Mouse (Mus musculus) cerebellum, postnatal 14 days (tissue): ENCODE measurements around the gene Nudt21.
A peak's percentile ranks its signal among the peaks of the same experiment; 100 is the strongest.

Experiments
- DNase-seq, 2 experiments: peaks; one replicate each; pipeline ENCODE4 v3.0.0; 2021; ENCODE audit warnings: mixed read lengths in 2 of 2

The Nudt21 gene

DNA sequence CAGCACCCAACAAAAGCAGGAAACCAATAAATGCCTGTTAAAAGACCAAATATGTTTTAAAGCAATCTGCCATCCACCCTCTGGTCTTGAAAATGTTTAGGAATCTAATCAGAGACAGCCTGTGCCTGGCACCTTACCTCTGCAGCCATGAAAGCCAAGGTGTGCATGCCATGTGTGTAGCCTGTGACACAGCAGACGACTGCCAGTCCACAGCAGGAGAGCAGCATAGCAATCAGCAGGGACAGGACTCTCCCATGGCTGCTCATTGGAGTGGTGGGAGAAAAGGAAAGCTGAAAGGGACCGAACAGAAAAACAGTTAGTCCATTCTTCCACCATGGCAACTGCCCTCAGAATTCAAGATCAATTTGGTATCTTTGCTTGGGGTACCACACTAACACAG is 37.9 kb downstream of the Nudt21 start:
- peak; percentile 28 to 51 for DNase-seq

DNA sequence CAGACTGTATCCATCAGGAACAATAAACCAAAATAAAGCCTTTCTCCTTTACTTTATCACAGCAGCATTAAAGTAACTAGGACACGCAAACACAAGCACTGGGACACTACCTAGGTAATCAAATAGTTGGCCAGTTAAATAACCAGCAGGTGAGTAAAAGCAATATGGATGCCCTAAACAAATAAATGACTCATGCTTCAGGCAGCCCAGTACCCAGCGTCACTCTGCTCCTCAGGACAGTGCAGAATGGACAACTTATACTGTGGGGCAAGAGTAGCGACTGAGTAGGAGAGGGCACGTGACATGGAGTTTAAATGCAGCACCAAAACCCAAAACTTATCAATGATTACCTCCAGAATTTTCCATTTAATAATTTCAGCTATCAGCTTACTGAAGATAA is 47.1 kb downstream of the Nudt21 start:
- no peak for DNase-seq

DNA sequence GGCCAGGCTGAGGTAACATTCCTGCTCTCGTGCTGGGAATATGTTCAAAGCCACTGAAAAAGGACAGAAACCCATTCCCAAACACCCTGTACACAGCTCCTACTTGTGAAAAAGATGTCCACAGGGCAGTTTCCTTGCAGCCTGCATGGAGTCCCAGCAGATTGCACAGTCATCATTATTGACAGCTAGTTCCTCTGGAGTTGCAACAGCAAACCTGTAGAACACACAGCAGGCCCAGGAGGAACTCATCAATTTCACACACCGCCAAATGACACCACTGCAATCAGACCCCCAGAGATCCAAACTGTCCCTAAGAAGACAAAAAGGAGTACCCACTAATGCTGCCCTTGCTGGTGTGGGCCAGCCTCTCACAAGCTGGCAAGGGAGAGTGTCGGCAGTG is 52.1 kb downstream of the Nudt21 start:
- no peak for DNase-seq

DNA sequence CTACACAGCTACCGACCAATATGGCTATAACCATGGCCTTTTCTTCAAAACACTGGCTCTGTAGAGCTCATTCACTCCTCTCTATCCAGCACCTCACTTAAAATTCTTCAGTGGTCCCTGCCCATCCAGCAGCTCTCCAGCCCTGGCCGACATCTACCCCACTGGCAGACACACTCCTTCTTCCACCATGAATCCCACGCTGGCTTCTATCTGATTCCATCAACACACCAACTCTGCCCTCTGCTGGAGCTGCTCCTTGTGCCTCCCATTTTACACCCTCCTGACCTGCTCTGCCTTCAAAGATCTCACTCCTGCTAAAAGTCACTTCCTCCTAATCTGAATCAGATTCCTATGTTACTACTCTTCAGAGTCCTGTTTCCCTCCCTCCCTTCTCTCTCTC is 53.0 kb downstream of the Nudt21 start:
- DNase-seq, result peak; percentile 56 to 58

DNA sequence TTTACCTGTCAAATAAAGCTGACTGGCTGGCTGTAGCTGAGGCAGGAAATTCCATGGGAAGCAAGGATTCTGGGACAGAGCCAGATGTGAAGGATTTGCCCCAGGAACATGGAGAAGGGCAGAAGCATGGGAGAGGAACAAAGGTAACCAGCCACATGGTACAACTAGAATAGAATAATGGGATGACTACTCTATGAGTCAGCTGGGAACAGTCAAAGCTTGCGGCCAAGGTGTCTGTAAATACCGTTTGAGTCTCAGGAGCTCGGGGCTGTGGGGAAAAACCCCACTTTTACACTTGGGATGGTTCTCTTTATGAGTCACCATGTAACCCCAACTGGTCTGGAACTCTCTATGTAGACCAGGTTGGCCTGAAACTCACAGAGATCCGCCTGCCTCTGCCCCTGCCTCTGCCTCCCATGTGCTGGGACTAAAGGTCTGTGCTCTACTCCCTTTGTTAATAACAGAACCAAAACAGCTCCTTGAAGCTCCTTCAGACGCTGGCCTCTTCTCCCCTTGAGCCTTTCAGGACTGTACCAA is 55.1 kb downstream of the Nudt21 start:
- no peak for DNase-seq

DNA sequence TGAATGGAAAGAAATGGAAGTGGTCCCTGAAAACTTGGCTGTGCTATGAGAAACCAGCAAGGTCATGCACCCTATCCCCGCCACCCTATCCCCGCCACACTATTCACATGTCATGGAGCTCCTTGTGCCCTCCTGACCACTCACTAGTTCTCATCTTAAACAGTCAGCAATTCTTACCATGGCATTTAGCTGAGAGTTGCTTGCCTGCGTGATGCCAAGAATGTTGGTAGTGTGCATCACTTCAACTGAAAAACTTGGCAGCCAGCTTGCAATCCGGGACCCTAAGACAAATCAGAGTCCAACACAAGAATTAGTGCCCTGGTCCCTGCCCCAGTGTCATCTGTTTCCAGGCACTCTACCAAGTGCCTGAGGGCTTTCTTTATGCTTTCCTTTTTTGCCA is 56.7 kb downstream of the Nudt21 start:
- DNase-seq, result no peak

DNA sequence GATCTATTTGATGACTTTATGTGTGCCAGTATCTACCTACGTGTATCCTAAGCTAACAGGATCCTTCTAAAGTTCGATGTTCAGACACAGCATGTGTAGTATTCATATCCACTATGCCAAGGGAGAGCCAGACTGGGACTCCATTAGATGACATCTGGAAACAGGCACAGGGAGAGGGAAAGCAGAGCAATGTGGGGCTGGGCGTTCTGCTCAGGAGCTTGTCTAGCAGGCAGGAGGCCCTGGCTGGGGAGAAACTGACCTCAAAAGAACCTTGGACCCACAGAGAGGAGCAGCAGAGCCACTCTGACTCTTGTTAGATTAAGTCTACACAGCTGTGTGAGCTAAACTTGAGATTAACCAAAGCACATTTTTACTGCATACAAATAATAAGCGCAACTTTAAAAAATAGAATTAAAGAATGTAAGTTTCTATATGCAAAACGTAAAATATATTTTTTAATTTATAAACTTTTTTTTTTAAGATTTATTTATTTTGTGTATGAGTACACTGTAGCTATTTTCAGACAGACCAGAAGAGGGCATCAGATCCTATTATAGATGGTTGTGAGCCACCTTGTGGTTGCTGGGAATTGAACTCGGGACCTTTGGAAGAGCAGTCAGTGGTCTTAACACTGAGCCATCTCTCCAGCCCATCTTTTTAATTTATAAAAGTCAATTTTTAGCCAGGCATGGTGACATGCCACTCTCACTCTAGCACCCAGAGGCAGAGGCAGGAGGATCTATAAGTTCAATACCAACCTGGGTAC is 60.2 kb downstream of the Nudt21 start:
- DNase-seq, result peak in 1 of 2 experiments; percentile 1

DNA sequence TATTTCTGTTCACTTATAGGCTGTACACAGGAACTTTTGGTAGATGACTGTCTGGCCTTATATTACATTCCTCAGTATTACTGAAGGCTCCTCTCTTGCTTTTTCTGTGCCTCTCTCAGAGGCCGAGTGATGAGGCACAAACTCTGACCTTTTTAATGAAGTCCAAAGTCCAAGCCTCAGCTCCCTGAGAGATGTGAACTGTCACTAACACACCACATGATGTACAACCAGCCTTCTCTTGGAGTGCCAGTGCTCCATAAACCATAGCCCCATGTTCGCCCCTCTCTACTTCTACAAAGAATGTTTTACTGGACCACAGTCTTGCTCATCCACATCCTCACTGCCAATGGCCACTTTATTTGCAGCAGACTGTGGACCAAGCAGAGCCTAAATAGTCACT is 61.5 kb downstream of the Nudt21 start:
- DNase-seq, result no peak

DNA sequence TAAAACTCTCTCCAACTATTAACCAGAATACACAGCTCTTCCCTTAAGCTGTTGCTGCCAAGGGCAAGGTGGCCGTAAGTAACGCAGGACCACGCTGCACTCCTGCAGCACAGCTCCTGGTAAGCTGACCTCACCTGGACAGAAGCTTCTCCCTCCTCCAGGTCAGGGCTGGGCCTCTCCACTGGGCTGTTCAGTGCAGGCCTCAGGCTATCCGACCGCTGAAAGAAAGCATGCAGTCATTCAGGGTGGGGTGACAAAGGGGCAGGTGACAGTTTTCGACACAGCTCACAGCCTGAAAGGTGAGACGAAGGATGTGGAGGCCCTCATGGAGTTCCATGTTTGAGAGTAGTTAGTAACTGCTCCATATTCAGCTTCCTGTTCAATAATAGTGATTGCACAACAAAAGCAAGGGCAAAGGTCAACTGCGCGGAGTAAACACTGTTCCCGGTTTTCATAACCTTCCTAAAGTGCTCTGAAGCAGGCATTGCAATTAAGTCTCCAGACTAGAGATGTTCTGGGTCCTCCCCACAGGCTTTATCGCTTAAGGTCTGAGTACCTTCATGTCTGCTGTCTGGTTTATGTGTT is 62.1 kb downstream of the Nudt21 start:
- DNase-seq, result peak in 1 of 2 experiments; percentile 1

DNA sequence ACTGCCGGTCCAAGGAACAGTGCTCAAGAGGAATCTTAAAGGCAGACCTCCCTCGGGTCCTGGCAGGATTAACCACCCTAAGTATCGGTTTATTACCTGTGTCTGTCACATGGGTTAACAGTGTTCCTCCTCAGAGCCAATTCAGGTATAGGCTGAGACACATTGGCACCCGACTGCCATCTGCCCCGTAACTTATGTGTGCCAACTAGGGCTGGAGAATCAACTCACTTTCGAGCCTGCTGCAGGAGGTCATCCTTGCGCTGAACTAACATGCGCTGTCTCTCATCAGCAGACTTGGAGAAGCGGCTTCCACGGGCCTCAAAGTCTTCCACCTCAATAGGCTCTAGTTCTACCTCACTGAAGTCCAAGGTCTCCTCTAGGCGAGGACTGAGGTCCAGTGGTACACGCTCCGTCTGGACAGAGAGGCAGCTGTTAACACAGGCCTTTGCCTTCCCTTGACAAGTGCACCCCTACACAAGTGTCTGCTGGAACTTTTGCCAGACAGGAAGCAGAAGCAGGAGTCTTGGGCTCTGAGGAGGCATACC is 62.9 kb downstream of the Nudt21 start:
- peak in 1 of 2 experiments; percentile 4 for DNase-seq

DNA sequence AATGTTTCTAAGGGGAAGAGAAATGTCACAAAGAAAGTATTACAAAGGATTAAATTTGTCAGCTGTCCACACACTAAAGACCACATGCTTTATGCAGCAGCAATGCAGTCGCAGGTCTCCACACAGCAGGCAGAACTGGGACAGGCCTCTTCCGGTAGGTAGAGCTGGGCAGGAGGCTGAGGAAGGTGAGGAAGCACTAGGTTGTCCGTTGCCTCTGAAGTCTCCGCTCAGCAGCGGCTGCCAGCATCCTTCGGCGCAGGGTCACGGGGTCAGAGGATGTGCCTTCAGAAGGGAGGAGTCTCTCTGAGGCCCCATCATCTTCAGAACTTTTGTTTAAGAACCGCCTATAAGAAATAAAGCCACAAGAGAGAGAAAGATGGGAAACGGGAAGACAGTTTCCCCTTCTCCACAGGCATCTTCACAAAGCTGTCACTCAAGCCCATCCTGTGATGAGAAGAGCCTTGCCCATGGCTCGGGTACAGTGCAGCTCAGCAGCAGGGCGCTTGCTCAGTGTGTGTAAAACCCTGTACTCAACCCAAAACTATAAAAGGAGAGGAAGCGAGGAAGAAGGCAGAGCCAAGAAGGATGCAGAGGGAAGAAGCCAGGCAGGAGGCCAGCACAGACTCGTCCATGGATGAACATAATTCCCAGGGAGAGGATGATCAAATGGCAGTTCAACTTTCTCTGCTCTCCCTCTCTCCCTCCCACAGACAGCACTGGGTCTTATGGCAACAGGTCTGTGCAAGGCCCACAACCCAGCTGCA is 63.7 kb downstream of the Nudt21 start:
- peak in 1 of 2 experiments; percentile 9 for DNase-seq

DNA sequence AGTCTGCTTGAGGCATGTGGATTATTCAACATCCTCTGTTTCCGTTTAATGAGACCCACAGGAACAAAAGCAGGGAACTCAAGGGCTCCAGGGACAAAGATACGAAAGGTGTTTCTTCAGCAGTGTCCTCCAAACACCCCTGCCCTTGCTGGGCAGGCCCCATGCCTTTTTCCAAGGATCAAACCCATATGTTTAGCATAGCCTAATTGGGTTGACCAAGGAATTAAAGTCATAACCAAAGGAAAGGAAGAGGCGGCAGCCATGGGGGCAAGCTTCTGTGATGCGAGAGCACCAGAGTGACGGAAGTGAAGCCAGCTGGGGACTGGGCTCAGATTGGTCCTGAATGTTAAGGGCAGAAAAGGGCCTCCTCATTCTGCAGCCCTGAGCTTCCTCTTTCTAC is 64.6 kb downstream of the Nudt21 start:
- DNase-seq, result no peak

DNA sequence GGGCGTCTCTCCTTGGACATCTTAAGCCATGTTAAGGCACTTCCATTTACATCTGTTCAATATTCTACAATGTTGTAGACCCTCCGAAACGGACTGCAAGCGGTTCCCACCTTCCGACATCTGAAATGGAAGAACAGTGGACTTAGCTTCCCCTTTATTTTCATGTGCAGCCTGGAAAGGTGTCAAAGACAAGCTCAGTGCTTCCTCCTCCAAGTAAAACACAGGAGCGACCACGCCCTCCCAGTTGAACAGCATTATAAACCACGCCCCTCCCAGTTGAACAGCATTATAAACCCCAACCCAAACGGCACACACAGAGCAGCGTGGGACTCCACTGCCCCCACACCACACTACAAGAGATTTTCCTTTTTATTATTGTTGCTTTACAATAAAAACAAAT is 65.4 kb downstream of the Nudt21 start:
- DNase-seq, result peak in 1 of 2 experiments; percentile 2

DNA sequence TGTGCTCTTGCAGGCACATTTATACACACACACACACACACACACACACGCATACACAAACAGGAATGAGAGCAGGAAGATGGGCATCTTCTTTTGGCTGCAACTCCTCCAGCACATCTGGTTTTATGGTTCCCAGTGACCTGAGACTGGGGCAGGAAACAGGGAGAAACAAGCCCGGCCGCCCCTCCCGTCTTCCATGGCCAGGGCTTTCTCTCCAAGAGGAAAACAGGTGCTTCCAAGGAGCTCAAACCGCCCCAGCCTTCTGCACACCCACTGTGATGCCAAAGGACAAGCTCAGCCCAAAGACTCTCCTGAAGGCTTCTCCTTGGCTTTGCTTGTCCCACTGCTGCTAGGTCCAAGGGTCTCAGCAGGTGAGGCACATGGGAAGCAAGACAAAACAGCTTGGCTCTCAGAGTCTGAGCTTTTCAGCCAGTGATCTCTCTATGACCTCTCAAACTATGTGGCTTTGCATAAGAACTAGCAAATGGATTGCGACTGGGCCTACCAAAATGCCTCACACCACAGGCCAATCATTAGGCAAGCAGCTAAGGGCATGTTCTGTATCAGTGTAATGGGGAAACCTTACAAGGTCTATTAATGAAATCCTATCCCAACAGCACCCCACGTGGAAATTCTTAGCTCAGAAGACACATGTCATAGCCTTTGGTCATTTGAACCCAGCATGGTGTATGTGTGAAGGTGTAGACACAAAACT is 67.0 kb downstream of the Nudt21 start:
- DNase-seq, result no peak

DNA sequence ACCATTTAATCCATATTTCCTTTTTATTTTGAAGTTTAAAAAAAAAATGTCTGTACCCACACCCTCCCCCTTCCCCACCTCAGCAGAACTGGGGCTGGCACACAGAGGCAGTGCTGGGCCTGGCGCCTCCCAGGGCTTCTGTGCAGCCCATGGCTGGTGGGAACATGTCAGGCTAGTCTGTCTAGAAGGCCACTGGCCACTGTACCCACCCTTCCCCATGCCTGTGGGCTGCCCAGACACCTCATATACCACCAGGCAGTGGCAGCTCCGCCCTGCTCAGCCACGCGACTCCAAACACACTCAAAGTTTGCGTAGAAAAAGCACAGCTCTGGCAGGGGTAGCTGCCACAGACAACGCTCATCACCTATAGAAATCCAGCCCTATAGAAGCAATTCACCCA is 68.5 kb downstream of the Nudt21 start:
- no peak for DNase-seq
